Mouse (Mus musculus): ENCODE measurements around the gene Anapc15-ps.
"Not testable (repeated sequence)": the region's sequence is repeated elsewhere in the genome, so short reads cannot be mapped to it uniquely, and the experiment has no call there.

The Anapc15-ps gene

DNA sequence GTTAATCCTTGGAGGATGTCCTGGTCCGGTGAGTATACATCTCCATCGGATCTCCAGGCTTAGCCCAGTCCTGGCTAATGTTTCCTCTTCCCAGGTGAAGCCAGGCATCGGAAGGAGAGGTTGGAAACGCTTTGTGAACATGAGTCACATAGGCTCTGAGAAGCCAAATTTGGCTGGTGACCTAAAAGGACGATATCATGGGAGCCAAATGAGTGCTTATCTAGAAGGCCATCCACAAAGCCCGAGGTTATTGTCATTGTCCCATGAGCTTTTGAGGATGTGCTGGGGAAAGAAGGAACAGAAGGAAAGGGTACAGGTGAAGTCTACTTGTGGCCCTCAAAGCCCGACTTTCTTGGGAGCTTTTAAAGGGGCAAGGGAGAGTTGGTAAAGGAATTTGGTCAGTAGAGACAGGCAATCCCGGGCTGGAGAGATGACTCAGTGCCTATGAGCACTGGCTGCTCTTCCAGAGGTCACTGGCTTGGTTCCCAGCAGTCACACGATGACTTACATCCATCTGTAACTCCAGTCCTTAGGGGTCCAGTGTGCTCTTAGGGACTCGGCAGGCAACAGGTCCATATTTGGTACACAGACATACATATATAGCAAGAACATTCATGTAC lies 42.4 kb downstream of the Anapc15-ps start:
- no peak for DNase-seq (ENCODE audit: low read depth, low spot score)

GRCm38 (mm10) chr10:95630166-95630565 lies 43.1 kb downstream of the Anapc15-ps start:
- DNase-seq (ENCODE audit: low read depth, low spot score): not testable (repeated sequence)

DNA sequence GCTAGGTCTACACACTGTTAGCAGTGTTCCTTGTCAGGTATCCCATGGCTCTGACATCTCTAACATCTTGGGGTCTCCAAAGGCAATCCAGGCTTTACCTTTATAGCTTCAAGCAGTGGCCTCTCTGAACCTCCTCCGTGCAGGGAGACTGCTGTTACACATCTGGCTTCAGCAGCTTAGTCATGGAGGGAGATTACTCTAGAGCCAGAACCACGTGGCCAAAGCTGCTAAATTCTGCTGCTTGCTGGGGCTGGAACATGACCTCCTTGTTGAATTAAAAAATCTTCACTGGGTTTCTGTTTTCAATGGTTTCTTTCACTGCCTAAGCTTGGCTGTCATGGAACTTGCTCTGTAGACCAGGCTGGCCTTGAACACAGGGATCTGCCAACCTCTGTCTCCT lies 44.9 kb downstream of the Anapc15-ps start:
- no peak for DNase-seq (ENCODE audit: low read depth, low spot score)

GRCm38 (mm10) chr10:95627381-95627780 lies 45.9 kb downstream of the Anapc15-ps start:
- DNase-seq (ENCODE audit: low read depth, low spot score): no peak

DNA sequence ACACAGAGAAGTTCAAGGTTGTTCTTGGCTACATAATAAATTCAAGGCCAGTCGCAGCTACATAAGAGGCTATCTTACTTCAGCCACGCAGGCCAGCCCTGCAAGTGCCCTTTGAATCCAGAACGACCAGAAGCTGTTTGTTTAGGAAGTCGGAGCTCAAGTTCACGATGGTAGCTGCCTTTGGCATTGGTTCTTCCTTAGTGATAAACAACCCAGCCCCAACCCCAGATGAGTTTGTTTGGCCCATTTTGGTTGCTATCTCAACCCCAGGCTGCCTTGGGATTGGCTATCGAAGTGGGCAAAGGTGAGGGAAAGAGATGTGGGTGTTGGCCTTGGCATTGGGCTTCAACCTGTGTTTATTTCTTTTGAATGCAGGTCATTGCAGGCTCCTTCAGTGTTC lies 48.0 kb downstream of the Anapc15-ps start:
- DNase-seq (ENCODE audit: low read depth, low spot score): no peak

- DNase-seq (ENCODE audit: low read depth, low spot score): no peak
These were observed 49.2 kb downstream of the Anapc15-ps start for GRCm38 (mm10) chr10:95624007-95624406.

DNA sequence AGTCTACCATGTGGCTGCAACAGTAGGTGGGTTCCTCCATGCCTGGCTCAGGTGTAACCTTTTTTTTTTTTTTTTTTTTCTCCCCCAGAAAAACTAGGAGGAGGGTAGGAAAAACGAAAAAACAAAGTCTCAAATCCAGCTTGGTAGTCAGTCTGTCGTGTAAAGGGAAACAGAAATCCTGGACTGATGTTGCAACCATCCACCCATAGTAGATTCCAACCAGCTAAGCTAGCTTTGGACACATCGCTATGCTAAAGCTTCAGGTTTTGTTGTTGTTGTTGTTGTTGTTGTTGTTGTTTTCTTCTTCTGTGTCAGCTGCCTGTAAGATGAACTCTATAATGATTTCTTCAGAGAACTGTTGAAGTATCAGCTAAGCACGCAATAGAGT lies 49.7 kb downstream of the Anapc15-ps start:
- no peak for DNase-seq (ENCODE audit: low read depth, low spot score)
